Mouse (Mus musculus): ENCODE measurements around the gene Rnf212b. TPM values are rescaled to one million over a fixed set of nuclear protein-coding genes. Genes with fewer than 3 reads are reported as not detected.
"Not testable (repeated sequence)": the region's sequence is repeated elsewhere in the genome, so short reads cannot be mapped to it uniquely, and the experiment has no call there.

Rnf212b gene
- not detected for total RNA-seq (2021)
- long read RNA-seq, experiment 1 = 0 reads
- long read RNA-seq, experiment 2, partial matches to known transcripts = 0 of 2 reads
- long read RNA-seq, experiment 2, other reads (novel, unspliced or antisense) = 2 of 2 reads

DNA sequence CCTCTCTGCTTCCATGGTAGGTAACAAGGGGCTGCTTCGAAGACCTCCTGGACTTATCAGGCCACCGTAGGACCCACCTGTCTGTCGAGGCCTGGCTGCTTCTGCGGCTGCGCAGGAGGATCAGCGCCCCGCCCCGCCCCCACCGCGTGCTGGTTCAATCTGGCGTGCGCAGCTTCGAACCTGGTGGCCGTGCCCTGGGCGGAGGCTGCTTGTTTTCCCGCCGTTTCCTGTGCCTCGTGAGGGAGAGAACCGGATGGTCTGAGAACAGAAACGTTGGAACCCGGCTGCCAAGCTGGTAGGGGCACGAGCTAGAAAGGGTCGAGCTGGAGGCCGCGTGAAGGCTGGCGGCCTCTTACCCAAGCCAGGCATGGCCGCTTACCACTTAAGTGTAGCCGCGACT lies at the start of gene Rnf212b:
Gene Rnf212b (plus strand): TSS at position 151 of the 400 bp plus-strand sequence.
- H3K27ac ChIP-seq = no peak within 1 kb of the TSS
- no peak for TF ChIP-seq CTCF (conservative IDR thresholded peaks at IDR 0.05)
- no peak for DNase-seq (ENCODE audit: low spot score in 2 of 2)
- H3K4me3 ChIP-seq = no peak within 1 kb of the TSS

DNA sequence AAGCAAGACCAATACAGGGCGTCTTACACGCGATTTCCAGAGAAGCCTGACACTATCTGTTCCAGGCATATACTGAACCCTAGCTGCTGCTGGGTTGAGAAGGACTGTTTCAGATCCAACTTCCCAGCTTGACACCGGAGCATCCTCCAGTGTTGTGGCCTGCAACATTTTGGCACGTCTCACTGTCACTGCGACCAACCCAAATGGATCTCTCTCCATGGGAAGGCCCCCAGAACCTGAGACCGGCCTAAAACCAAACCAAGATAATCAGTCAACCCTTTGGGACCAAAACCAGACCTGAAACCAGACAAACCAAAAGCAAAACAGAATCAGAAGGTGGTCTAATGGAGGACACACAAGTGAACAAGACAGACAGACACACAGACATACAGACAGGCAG lies 47.0 kb upstream of the Rnf212b start:
- H3K4me3 ChIP-seq; H3K27ac ChIP-seq; DNase-seq (ENCODE audit: low spot score in 2 of 2): not testable (repeated sequence)

GRCm38 (mm10) chr14:54768314-54769067 lies 45.5 kb upstream of the Rnf212b start:
- Histone ChIP-seq H3K27ac (no peak overlapping the region), H3K4me3 (no peak overlapping the region)
- TF ChIP-seq CTCF (conservative IDR thresholded peaks at IDR 0.05) = no peak
- DNase-seq (ENCODE audit: low spot score in 2 of 2) = no peak

GRCm38 (mm10) chr14:54769068-54769425 lies 44.9 kb upstream of the Rnf212b start:
- DNase-seq (ENCODE audit: low spot score in 2 of 2) = no peak
- H3K27ac ChIP-seq = no peak overlapping the region

GRCm38 (mm10) chr14:54770373-54770772 lies 43.6 kb upstream of the Rnf212b start:
- Histone ChIP-seq H3K27ac (no peak overlapping the region), H3K4me3 (no peak overlapping the region)

More at GRCm38 (mm10) chr14:54769068-54769425, 44.9 kb upstream of the Rnf212b start:
- no peak for TF ChIP-seq CTCF (conservative IDR thresholded peaks at IDR 0.05)
- H3K4me3 ChIP-seq = no peak overlapping the region

GRCm38 (mm10) chr14:54772333-54772856 lies 41.5 kb upstream of the Rnf212b start:
- no peak for TF ChIP-seq CTCF (conservative IDR thresholded peaks at IDR 0.05)
- Histone ChIP-seq H3K4me3 (peak overlapping the region; percentile 40), H3K27ac (peak overlapping the region; percentile 88)
- peak; percentile 66 to 83 for DNase-seq (ENCODE audit: low spot score in 2 of 2)

More at GRCm38 (mm10) chr14:54770373-54770772, 43.6 kb upstream of the Rnf212b start:
- DNase-seq (ENCODE audit: low spot score in 2 of 2) = no peak
- no peak for TF ChIP-seq CTCF (conservative IDR thresholded peaks at IDR 0.05)

GRCm38 (mm10) chr14:54775534-54776041 lies 38.4 kb upstream of the Rnf212b start:
- H3K27ac ChIP-seq = peak overlapping the region; percentile 87
- H3K4me3 ChIP-seq = no peak overlapping the region
- no peak for DNase-seq (ENCODE audit: low spot score in 2 of 2)
- no peak for TF ChIP-seq CTCF (conservative IDR thresholded peaks at IDR 0.05)

DNA sequence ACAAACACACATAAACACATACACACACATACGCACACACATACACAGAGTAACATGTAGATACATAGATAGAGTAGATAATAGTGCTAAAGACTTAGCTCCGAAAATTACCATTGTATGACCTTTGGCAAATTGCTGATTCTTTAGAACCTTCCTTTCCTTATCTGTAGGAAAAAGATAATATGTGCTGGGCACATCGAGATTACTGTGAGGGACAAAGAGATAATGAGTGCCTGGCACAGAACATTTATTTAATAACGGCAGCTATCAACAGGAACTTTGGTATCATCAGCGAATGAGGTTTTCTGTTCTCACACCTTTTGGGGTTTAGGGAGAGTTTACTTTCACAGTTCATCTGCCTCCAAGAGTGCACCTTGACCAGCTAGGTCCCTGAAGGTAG lies 37.2 kb upstream of the Rnf212b start:
- DNase-seq (ENCODE audit: low spot score in 2 of 2) = no peak
- no peak for TF ChIP-seq CTCF (conservative IDR thresholded peaks at IDR 0.05)
- H3K27ac ChIP-seq = peak overlapping the region; percentile 58; the same call in 1 of the 2 replicates
- no peak overlapping the region; the same call in 1 of the 2 replicates for H3K4me3 ChIP-seq

- H3K27ac ChIP-seq = peak overlapping the region; percentile 58
These were observed 36.0 kb upstream of the Rnf212b start for GRCm38 (mm10) chr14:54777893-54778292.

DNA sequence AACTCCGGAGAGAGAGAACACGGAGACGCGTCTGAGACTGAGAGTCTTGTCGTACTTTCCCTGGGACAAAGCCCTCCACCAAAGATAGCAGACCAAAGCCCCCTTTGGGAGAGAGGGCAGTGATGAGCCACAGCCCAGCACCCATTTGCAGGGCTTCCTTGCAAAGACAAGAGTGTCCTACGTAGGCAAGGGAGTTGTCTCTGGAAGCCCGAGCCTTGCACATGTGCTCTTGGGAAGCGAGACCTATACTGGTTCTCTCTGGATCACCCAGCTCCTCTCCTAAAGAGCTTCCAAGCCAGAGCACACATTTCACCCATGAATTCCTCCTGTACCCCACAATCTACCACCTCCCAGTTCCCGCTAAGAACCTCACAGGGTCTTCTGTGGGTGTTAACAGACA lies 33.9 kb upstream of the Rnf212b start:
- Histone ChIP-seq H3K27ac (peak overlapping the region; percentile 94), H3K4me3 (peak overlapping the region; percentile 83)
- no peak for DNase-seq (ENCODE audit: low spot score in 2 of 2)
- TF ChIP-seq CTCF (conservative IDR thresholded peaks at IDR 0.05) = no peak

More at GRCm38 (mm10) chr14:54777893-54778292, 36.0 kb upstream of the Rnf212b start:
- no peak overlapping the region for H3K4me3 ChIP-seq
- no peak for TF ChIP-seq CTCF (conservative IDR thresholded peaks at IDR 0.05)
- DNase-seq (ENCODE audit: low spot score in 2 of 2) = no peak

DNA sequence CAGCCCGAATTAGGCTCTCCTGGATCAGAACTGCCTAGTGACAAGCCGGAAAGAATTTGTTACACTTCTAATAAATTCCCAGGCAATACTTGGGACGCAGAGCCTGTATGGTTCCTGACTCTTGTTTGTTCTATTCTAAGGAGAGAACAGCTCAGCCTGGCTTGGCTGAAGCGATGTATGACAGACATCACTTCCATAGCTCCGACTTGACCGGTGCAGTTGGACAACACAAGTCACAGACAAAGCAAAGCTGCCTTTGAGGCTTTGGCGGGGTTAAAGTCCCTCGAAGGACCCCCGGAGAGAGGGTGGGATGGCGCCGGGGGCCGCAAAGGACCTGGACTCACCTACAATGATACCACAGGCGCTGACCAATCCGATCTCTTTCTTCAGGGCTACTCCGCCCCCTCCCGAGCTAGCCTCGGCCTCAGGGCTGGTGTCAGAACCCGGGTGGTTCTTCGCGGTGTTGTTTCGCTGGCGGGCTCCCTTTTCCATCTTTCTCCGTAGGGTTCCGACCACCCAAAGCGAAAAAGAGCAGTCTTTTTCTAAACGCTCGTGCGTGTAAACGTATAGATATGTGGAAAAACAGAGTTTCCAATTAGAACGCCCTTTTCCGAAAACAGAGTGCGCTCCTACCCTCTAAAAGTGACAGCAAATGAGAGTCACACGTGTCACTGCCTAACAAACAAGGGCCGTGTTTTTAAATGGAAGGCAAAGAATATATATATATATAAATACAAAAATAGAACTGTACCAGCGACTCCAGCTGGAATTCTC lies 32.9 kb upstream of the Rnf212b start:
- H3K4me3 ChIP-seq = peak overlapping the region; percentile 83
- H3K27ac ChIP-seq = peak overlapping the region; percentile 94
- TF ChIP-seq CTCF (conservative IDR thresholded peaks at IDR 0.05) = no peak
- DNase-seq (ENCODE audit: low spot score in 2 of 2) = peak; percentile 47 to 53

DNA sequence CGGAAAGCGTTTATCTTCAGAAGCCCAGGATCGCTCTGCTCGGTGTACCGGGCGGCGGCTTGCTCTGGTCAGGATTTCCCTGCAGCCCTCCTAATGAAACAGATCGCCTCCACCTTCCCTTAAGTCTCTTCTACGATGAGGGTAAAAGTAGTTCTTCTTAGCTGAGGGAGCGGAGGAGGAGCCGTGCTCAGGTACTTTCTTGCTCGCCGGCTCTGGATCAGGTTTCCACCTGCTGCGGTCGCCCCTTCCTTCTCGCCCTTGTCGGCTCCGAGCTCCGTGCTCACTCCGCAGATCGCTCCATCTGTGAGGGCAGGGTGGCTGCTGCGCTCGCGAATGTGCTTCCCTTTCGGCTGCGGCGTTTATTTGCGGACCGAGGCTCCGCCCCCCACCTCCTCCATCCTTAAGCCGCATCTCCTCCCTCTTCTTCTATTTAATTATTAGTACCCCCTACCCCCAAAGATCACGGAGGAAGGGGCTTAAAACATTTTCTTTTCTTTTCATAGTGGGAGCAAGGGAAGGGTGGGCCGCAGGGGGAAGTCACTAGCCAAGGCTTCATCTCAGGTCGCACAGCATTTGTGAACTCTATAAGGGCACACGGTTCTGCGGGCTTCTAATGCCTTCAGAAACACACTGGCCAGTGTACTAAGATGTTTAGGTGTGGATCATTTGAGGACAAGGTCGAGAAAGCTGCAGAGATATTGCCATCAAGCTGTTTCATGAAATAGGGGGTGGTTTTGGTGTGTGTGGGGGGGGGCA lies 32.2 kb upstream of the Rnf212b start, which contains the start of gene Slc7a8:
Gene Slc7a8 (minus strand): TSS at position 337 of the 756 bp plus-strand sequence.
- Histone ChIP-seq H3K4me3 (peak within 1 kb of the TSS; percentile 83), H3K27ac (peak within 1 kb of the TSS; percentile 94)
- TF ChIP-seq CTCF (conservative IDR thresholded peaks at IDR 0.05) = no peak
- peak; percentile 80 to 83 for DNase-seq (ENCODE audit: low spot score in 2 of 2)

Data from layer of hippocampus, adult 2 months (tissue).